8 mouse cellular contexts compared by ENCODE assay signal in the genomic region with DNA sequence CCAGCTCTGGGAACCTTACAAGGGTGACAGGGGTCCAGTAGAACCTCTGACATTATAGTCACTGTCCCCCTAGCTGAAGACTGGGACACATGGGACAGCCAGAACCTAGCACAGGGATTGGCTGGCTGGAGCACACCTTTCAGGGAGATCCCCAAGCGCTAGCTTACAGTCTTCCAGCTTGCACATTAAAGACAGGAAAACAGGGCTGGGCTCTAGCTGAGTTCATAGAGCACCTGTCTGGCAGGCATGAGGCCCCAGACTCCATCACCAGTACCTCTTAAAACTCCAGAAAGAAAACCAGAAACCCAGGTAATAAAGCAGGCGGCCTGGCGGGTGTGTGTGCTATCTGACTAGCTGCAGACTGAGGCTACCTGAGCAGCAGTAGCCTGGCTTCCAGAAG. TPM values are rescaled to one million over a fixed set of nuclear protein-coding genes. Genes with fewer than 3 reads are reported as not detected.
DNase-seq lines count a peak whose midpoint lies in the region; ATAC-seq and TF ChIP-seq lines count a peak whose summit lies in the region.

No protein-coding gene starts in this region.

- H3K36me3 ChIP-seq in erythroblast, embryonic 14.5 days (ENCODE audit: control insufficient read depth), result peaks cover 62% of the 10 kb centered on the region
- H3K36me3 ChIP-seq in neural tube, embryonic 11.5 days (ENCODE audit: control insufficient read depth, insufficient read depth, low read length), result peaks cover 16% of the 10 kb centered on the region
- peaks cover 24% of the 10 kb centered on the region for H3K36me3 ChIP-seq in liver, embryonic 11.5 days (ENCODE audit: control insufficient read depth, insufficient read depth, low read length)
- H3K36me3 ChIP-seq in stomach, postnatal 0 days (ENCODE audit: control insufficient read depth, insufficient read depth, low read length), result peaks cover 38% of the 10 kb centered on the region

- peaks cover 89% of the 10 kb centered on the region for H3K4me1 ChIP-seq in erythroblast, embryonic 14.5 days (ENCODE audit: control insufficient read depth)
- H3K4me1 ChIP-seq in neural tube, embryonic 11.5 days (ENCODE audit: control insufficient read depth, insufficient read depth, low read length), result peaks cover 29% of the 10 kb centered on the region
- peaks cover 51% of the 10 kb centered on the region for H3K4me1 ChIP-seq in liver, embryonic 11.5 days (replicated peaks; ENCODE audit: control insufficient read depth, insufficient read depth, low read length)
- H3K4me1 ChIP-seq in stomach, postnatal 0 days (replicated peaks; ENCODE audit: control insufficient read depth, insufficient read depth), result peaks cover 26% of the 10 kb centered on the region

- H3K4me3 ChIP-seq in erythroblast, embryonic 14.5 days (replicated peaks), result peak overlapping the region; percentile 81
- peak overlapping the region; percentile 81 for H3K4me3 ChIP-seq in neural tube, embryonic 11.5 days (ENCODE audit: low read depth, low read length)
- H3K4me3 ChIP-seq in liver, embryonic 11.5 days (ENCODE audit: low read depth, low read length), result peak overlapping the region; percentile 94
- H3K4me3 ChIP-seq in stomach, postnatal 0 days (ENCODE audit: low read depth, low read length), result peak overlapping the region; percentile 92

- H3K9me3 ChIP-seq in erythroblast, embryonic 14.5 days (ENCODE audit: control insufficient read depth, low read length), result no peaks in the 10 kb centered on the region
- H3K9me3 ChIP-seq in neural tube, embryonic 11.5 days (ENCODE audit: control insufficient read depth, low read length), result no peaks in the 10 kb centered on the region
- no peaks in the 10 kb centered on the region for H3K9me3 ChIP-seq in liver, embryonic 11.5 days (ENCODE audit: control insufficient read depth, low read length)
- no peaks in the 10 kb centered on the region for H3K9me3 ChIP-seq in stomach, postnatal 0 days (ENCODE audit: control insufficient read depth, low read length)

- no peak for TF ChIP-seq EP300 in stomach, postnatal 0 days (optimal IDR thresholded peaks at IDR 0.05)

- H3K27ac ChIP-seq in neural tube, embryonic 11.5 days (ENCODE audit: low read depth, low read length), result no peak overlapping the region
- H3K27ac ChIP-seq in liver, embryonic 11.5 days (ENCODE audit: low read depth, low read length), result no peak overlapping the region
- peak overlapping the region; percentile 93; the same call in 1 of the 2 replicates for H3K27ac ChIP-seq in stomach, postnatal 0 days (replicated peaks)

- no peak for DNase-seq in neural tube, embryonic 11.5 days (ENCODE audit: low spot score)
- no peak for DNase-seq in neural tube, embryonic 10.5 days (ENCODE audit: extremely low spot score, low spot score)
- DNase-seq in liver, embryonic 11.5 days (ENCODE audit: low spot score), result no peak
- DNase-seq in stomach, postnatal 0 days (ENCODE audit: low spot score), result no peak
- no peak for DNase-seq in frontal cortex, adult 2 months (ENCODE audit: extremely low spot score in 1 of 2, low spot score in 1 of 2)
- DNase-seq in spleen, adult 12 weeks (ENCODE audit: low spot score), result no peak

- no peaks in the 10 kb centered on the region for H3K27me3 ChIP-seq in erythroblast, embryonic 14.5 days (ENCODE audit: control insufficient read depth)
- no peaks in the 10 kb centered on the region for H3K27me3 ChIP-seq in neural tube, embryonic 11.5 days (ENCODE audit: control insufficient read depth, insufficient read depth, low read length)
- H3K27me3 ChIP-seq in liver, embryonic 11.5 days (replicated peaks; ENCODE audit: control insufficient read depth, insufficient read depth, low read length), result no peaks in the 10 kb centered on the region
- H3K27me3 ChIP-seq in stomach, postnatal 0 days (ENCODE audit: control insufficient read depth, insufficient read depth, low read length), result no peaks in the 10 kb centered on the region

- TF ChIP-seq CTCF in stomach, postnatal 0 days (IDR thresholded peaks at IDR 0.05; ENCODE audit: low read depth), result no peak

- peak overlapping the region; percentile 20; the same call in 1 of the 2 replicates for H3K4me2 ChIP-seq in neural tube, embryonic 11.5 days (ENCODE audit: low read depth)
- peak overlapping the region; percentile 96 for H3K4me2 ChIP-seq in liver, embryonic 11.5 days
- H3K4me2 ChIP-seq in stomach, postnatal 0 days (replicated peaks; ENCODE audit: low read depth), result peak overlapping the region; percentile 86

- no peak for ATAC-seq in erythroblast, adult 5-6 weeks (replicated peaks; ENCODE audit: low FRiP score, poor library complexity, severe bottlenecking)
- ATAC-seq in neural tube, embryonic 11.5 days (ENCODE audit: insufficient read depth, low FRiP score, low TSS enrichment), result no peak
- ATAC-seq in liver, embryonic 11.5 days (replicated peaks; ENCODE audit: low FRiP score), result no peak
- ATAC-seq in stomach, postnatal 0 days (ENCODE audit: low FRiP score, low TSS enrichment), result no peak

- WGBS in neural tube, embryonic 11.5 days, result 92% methylated on average over 3 of the region's 3 CpGs
- 88% methylated on average over 3 of the region's 3 CpGs for WGBS in liver, embryonic 11.5 days
- WGBS in stomach, postnatal 0 days, result 71% methylated on average over 3 of the region's 3 CpGs

- peak overlapping the region; percentile 32; the same call in 1 of the 2 replicates for H3K9ac ChIP-seq in neural tube, embryonic 11.5 days (ENCODE audit: low read length)
- peak overlapping the region; percentile 97 for H3K9ac ChIP-seq in liver, embryonic 11.5 days (ENCODE audit: low read depth, low read length)
- H3K9ac ChIP-seq in stomach, postnatal 0 days (ENCODE audit: low read length), result peak overlapping the region; percentile 98; the same call in 1 of the 2 replicates

RNA-seq across cellular contexts. Expression of a gene that starts 4.2 kb away (rescaled TPM):
- polyA plus RNA-seq in erythroblast, embryonic 14.5 days (2012), result 49.1 and 53.2 TPM in 2 replicates
- total RNA-seq in erythroblast, adult 5-6 weeks (2015; ENCODE audit: low replicate concordance), result 40.2 and 47.4 TPM in 2 replicates
- 28.4 and 40.8 TPM in 2 replicates for total RNA-seq in erythroblast, adult 5-6 weeks (2017; ENCODE audit: low replicate concordance)
- 79.5 and 85.5 TPM in 2 replicates for polyA plus RNA-seq in neural tube, embryonic 11.5 days (2014; fragmentation: Nextera tagmentation; extraction: Ambion mirVana)
- polyA plus RNA-seq in liver, embryonic 11.5 days (2014; fragmentation: Nextera tagmentation; extraction: Ambion mirVana), result 124 and 128 TPM in 2 replicates
- 55.2 and 61.7 TPM in 2 replicates for polyA plus RNA-seq in stomach, postnatal 0 days (2015; fragmentation: Nextera tagmentation; extraction: Ambion mirVana)
- polyA plus RNA-seq in frontal cortex, adult 2 months (2012; rRNA removed), result 43.8 and 51.6 TPM in 2 replicates

RNA-seq across cellular contexts. Expression of a gene that starts 16.8 kb away (rescaled TPM):
- polyA plus RNA-seq in erythroblast, embryonic 14.5 days (2012), result 2.6 and 3.2 TPM in 2 replicates
- 5.6 and 6.1 TPM in 2 replicates for total RNA-seq in erythroblast, adult 5-6 weeks (2015; ENCODE audit: low replicate concordance)
- total RNA-seq in erythroblast, adult 5-6 weeks (2017; ENCODE audit: low replicate concordance), result 5.6 and 11.4 TPM in 2 replicates
- 71.1 and 78.8 TPM in 2 replicates for polyA plus RNA-seq in neural tube, embryonic 11.5 days (2014; fragmentation: Nextera tagmentation; extraction: Ambion mirVana)
- 38.0 and 38.4 TPM in 2 replicates for polyA plus RNA-seq in liver, embryonic 11.5 days (2014; fragmentation: Nextera tagmentation; extraction: Ambion mirVana)
- 28.3 and 30.0 TPM in 2 replicates for polyA plus RNA-seq in stomach, postnatal 0 days (2015; fragmentation: Nextera tagmentation; extraction: Ambion mirVana)
- polyA plus RNA-seq in frontal cortex, adult 2 months (2012; rRNA removed), result 108 and 109 TPM in 2 replicates

RNA-seq across cellular contexts. Expression of a gene that starts 28.1 kb away (rescaled TPM):
- polyA plus RNA-seq in erythroblast, embryonic 14.5 days (2012), result 1.8 and 2.1 TPM in 2 replicates
- total RNA-seq in erythroblast, adult 5-6 weeks (2015; ENCODE audit: low replicate concordance), result 13.4 and 25.6 TPM in 2 replicates
- total RNA-seq in erythroblast, adult 5-6 weeks (2017; ENCODE audit: low replicate concordance), result 11.0 and 18.2 TPM in 2 replicates
- 58.9 and 60.3 TPM in 2 replicates for polyA plus RNA-seq in neural tube, embryonic 11.5 days (2014; fragmentation: Nextera tagmentation; extraction: Ambion mirVana)
- polyA plus RNA-seq in liver, embryonic 11.5 days (2014; fragmentation: Nextera tagmentation; extraction: Ambion mirVana), result 56.7 and 57.3 TPM in 2 replicates
- 22.9 and 23.9 TPM in 2 replicates for polyA plus RNA-seq in stomach, postnatal 0 days (2015; fragmentation: Nextera tagmentation; extraction: Ambion mirVana)
- polyA plus RNA-seq in frontal cortex, adult 2 months (2012; rRNA removed), result 9.1 and 10.6 TPM in 2 replicates

RNA-seq across cellular contexts. Expression of a gene that starts 28.3 kb away (rescaled TPM):
- polyA plus RNA-seq in erythroblast, embryonic 14.5 days (2012), result 1.2 and 3.9 TPM in 2 replicates
- total RNA-seq in erythroblast, adult 5-6 weeks (2015; ENCODE audit: low replicate concordance), result 8.6 and 9.8 TPM in 2 replicates
- total RNA-seq in erythroblast, adult 5-6 weeks (2017; ENCODE audit: low replicate concordance), result 1.3 and 2.2 TPM in 2 replicates
- 10.6 and 11.5 TPM in 2 replicates for polyA plus RNA-seq in neural tube, embryonic 11.5 days (2014; fragmentation: Nextera tagmentation; extraction: Ambion mirVana)
- polyA plus RNA-seq in liver, embryonic 11.5 days (2014; fragmentation: Nextera tagmentation; extraction: Ambion mirVana), result 5.7 and 6.8 TPM in 2 replicates
- 14.8 and 18.0 TPM in 2 replicates for polyA plus RNA-seq in stomach, postnatal 0 days (2015; fragmentation: Nextera tagmentation; extraction: Ambion mirVana)
- polyA plus RNA-seq in frontal cortex, adult 2 months (2012; rRNA removed), result 99.6 and 108 TPM in 2 replicates

RNA-seq across cellular contexts. Expression of a gene that starts 51.1 kb away (rescaled TPM):
- polyA plus RNA-seq in erythroblast, embryonic 14.5 days (2012), result 33.9 and 36.6 TPM in 2 replicates
- 25.5 and 25.6 TPM in 2 replicates for total RNA-seq in erythroblast, adult 5-6 weeks (2015; ENCODE audit: low replicate concordance)
- total RNA-seq in erythroblast, adult 5-6 weeks (2017; ENCODE audit: low replicate concordance), result 28.2 and 28.9 TPM in 2 replicates
- 117 TPM in 2 replicates for polyA plus RNA-seq in neural tube, embryonic 11.5 days (2014; fragmentation: Nextera tagmentation; extraction: Ambion mirVana)
- 92.3 and 96.1 TPM in 2 replicates for polyA plus RNA-seq in liver, embryonic 11.5 days (2014; fragmentation: Nextera tagmentation; extraction: Ambion mirVana)
- polyA plus RNA-seq in stomach, postnatal 0 days (2015; fragmentation: Nextera tagmentation; extraction: Ambion mirVana), result 75.4 and 83.9 TPM in 2 replicates
- 252 and 270 TPM in 2 replicates for polyA plus RNA-seq in frontal cortex, adult 2 months (2012; rRNA removed)

Comparison
In these comparisons a context has a peak if more than half of its experiments do, and no peak if none do; other contexts are left out.
1. H3K4me2 ChIP-seq: peak in every context shown above with its lines; median percentile 96 in liver, embryonic 11.5 days; 86 in stomach, postnatal 0 days; 20 in neural tube, embryonic 11.5 days.
2. H3K9ac ChIP-seq: peak in every context shown above with its lines; median percentile 98 in stomach, postnatal 0 days; 97 in liver, embryonic 11.5 days; 32 in neural tube, embryonic 11.5 days.